Mouse (Mus musculus): ENCODE data around the gene Mylk4.

DNA sequence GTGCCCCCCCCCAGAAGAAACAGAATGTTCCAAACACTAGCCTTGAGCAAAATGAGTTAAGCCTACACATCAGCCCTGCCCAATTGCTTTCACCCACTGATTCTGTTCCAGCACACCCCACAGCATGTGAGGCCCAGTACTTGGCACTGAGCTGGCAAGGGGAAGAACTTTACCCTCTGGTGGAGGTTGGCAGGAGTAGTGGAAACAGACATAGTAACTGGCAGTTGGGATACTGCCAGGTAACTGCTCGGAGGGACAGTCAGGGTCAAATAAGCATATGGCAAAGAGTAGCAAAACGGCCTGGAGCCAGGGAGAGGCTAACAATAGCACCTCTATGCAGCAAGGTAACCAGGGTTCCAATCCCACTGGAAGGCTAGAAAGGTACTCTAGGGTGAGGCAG, 10.9 kb upstream of the Mylk4 start:
- TF ChIP-seq CTCF (IDR thresholded peaks at IDR 0.05; ENCODE audit: low read depth) (no peak), EP300 (IDR thresholded peaks at IDR 0.05; ENCODE audit: low read depth) (no peak)
